Mouse (Mus musculus): Measurements from ENCODE around the gene Pla2g4e. TPM values are rescaled to one million over a fixed set of nuclear protein-coding genes. Genes with fewer than 3 reads are reported as not detected.

Gene Pla2g4e
- total RNA-seq, 2 experiments from 2014 or later, result 0.13 to 0.20 TPM

DNA sequence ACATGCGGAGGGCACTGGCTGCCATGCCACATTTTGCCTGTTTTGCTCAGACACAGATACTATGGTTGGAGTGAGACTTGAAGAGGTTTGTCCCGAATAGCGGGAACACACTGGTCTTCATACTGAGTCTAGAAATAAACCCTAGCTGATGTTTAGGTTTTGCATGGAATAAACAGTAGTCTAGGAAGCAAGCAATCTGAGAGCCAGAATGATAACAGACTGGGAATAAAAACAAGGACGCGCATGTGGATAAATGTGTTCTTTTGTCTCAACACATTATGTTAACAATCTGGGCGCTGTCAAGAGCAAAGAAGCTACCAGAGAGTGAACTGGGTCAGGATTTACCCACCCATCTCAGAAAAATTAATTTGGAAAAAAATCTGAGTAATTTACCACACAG lies 122.2 kb downstream of the Pla2g4e start:
- no peak for DNase-seq

DNA sequence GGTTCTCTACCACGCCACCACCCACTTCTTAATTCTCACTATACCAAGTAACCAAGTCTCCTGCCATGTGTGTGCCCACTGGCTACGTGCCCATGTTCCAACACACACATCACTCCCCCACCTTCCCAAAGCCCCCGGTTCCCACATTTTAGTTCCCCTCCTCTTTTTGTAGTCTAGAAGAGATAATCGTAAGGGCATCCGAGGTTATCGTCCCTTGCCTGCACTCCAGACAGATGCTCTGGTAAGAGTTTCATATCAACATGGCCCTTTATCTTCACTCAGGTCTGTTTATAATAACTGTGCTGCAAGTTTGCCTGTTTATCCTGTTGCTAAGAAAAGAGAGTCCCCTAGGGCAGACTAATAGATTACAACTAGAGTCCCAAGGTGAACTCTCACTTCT lies 127.8 kb downstream of the Pla2g4e start:
- no peak for DNase-seq

Other genes starting within 250 kb of the Pla2g4e start
- 1 to 10 TPM; 7.1 to 9.1 TPM for gene Jmjd7, start 217.9 kb downstream of the Pla2g4e start, total RNA-seq (2021)
- gene Gm28042, start 217.8 kb downstream of the Pla2g4e start, total RNA-seq (2021), result under 1 TPM; 0.72 to 0.89 TPM
- gene Pla2g4b, start 211.9 kb downstream of the Pla2g4e start, total RNA-seq (2021), result 1 to 10 TPM; 1.9 to 2.3 TPM
- 10 to 100 TPM; 44.5 to 48.7 TPM for gene Ehd4, start 90.7 kb downstream of the Pla2g4e start, total RNA-seq (2021)
- gene Pla2g4d, start 43.9 kb upstream of the Pla2g4e start, total RNA-seq (2021), result under 1 TPM in 1 of 2 experiments, not detected in 1; 0.07 TPM
- not detected for gene Pla2g4f, start 68.8 kb upstream of the Pla2g4e start, total RNA-seq (2021)
- gene Vps39, start 107.8 kb upstream of the Pla2g4e start, total RNA-seq (2021), result 10 to 100 TPM; 43.2 to 52.8 TPM
- gene Ganc, start 158.6 kb upstream of the Pla2g4e start, total RNA-seq (2021), result 10 to 100 TPM; 25.9 to 37.3 TPM
- gene Tmem87a, start 158.8 kb upstream of the Pla2g4e start, total RNA-seq (2021), result 10 to 100 TPM; 42.0 to 49.9 TPM
- gene Capn3, start 210.7 kb upstream of the Pla2g4e start, total RNA-seq (2021), result under 1 TPM in 1 of 2 experiments, not detected in 1; 0.56 TPM

Measured in adrenal gland, postnatal 36 days (tissue).